Mouse (Mus musculus) intestine, embryonic 15.5 days (tissue): ENCODE data around the gene Ackr4. TPM values are rescaled to one million over a fixed set of nuclear protein-coding genes. Genes with fewer than 3 reads are reported as not detected.

Experiments
- ATAC-seq: fragments of 200-750 bp; cut with Nextera tagmentation; 2 replicates; pipeline ENCODE4 v1.8.0; 2017; ENCODE audit warnings: moderate TSS enrichment, moderate library complexity
- H3K27ac ChIP-seq: fragments of 300-500 bp; sonication (generic); 2 replicates; pipeline ENCODE4 v1.5.1; 2015; ENCODE audit warnings: mild to moderate bottlenecking, inconsistent platforms
- H3K27me3 ChIP-seq: fragments of 300-500 bp; sonication (generic); replicated peaks from 2 replicates; pipeline ENCODE4 v1.6.1; 2015; ENCODE audit warnings: inconsistent platforms
- H3K36me3 ChIP-seq: fragments of 300-500 bp; sonication (generic); 2 replicates; pipeline ENCODE4 v1.6.1; 2015; ENCODE audit warnings: inconsistent platforms
- H3K4me1 ChIP-seq: fragments of 300-500 bp; sonication (generic); replicated peaks from 2 replicates; pipeline ENCODE4 v1.6.1; 2015; ENCODE audit warnings: inconsistent platforms
- H3K4me2 ChIP-seq: fragments of 300-500 bp; sonication (generic); replicated peaks from 2 replicates; pipeline ENCODE4 v1.6.1; 2015; ENCODE audit warnings: mild to moderate bottlenecking, inconsistent platforms
- H3K4me3 ChIP-seq: fragments of 300-500 bp; sonication (generic); replicated peaks from 2 replicates; pipeline ENCODE4 v1.5.1; 2015; ENCODE audit warnings: inconsistent platforms
- H3K9ac ChIP-seq: fragments of 300-500 bp; sonication (generic); 2 replicates; pipeline ENCODE4 v1.6.1; 2015; ENCODE audit warnings: inconsistent platforms
- H3K9me3 ChIP-seq: fragments of 300-500 bp; sonication (generic); 2 replicates; pipeline ENCODE4 v1.6.1; 2016; ENCODE audit warnings: inconsistent platforms
- WGBS: fragments of 180-500 bp; shearing (Covaris S2); methylation state at CpG from one replicate; pipeline ENCODE4 v1.1.7; 2015; 5-methylcytosine and 5-hydroxymethylcytosine counted together
- polyA plus RNA-seq: library from polyadenylated mRNA; unstranded; fragments of >200 nt; fragmentation: Nextera tagmentation; extraction: Ambion mirVana; gene quantifications from 2 replicates; pipeline ENCODE4 v1.2.1, GENCODE M21; 2015

Ackr4 gene
- polyA plus RNA-seq, 1 experiment from 2014 or later: 4.3 TPM

DNA sequence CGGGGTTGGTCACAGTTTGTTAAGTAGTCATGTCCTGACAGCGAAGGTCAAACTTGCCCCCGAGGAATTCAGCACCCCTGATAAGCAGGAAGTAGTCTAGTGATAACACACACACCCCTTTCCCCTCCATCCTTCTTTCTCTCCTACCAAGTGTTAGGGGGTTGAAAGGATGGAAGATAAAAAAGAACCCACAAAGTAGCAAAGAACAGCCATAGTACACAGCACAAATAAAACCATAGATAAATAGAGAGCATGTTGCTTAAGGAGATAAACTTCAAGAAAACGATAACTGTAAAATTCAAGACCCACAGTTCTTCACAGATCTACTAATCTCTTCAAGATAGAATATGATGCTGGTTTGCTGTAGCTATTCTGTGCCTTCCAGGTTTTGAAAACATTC, 56.5 kb downstream of the Ackr4 start:
- H3K36me3 ChIP-seq: no peaks in the 10 kb centered on the region
- no peaks in the 10 kb centered on the region for H3K27me3 ChIP-seq
- no peak overlapping the region for H3K27ac ChIP-seq
- no peak for ATAC-seq
- no peak overlapping the region for H3K9ac ChIP-seq
- H3K4me3 ChIP-seq: no peak overlapping the region
- H3K4me1 ChIP-seq: no peaks in the 10 kb centered on the region
- no peak overlapping the region for H3K4me2 ChIP-seq
- 74% methylated on average over 4 of the region's 4 CpGs for WGBS
- H3K9me3 ChIP-seq: no peaks in the 10 kb centered on the region

GRCm38 (mm10) chr9:104064571-104064970, 62.2 kb downstream of the Ackr4 start:
- 11% methylated on average over 1 of the region's 1 CpGs for WGBS
- Histone ChIP-seq H3K4me3 (no peak overlapping the region), H3K9me3 (no peaks in the 10 kb centered on the region), H3K27ac (no peak overlapping the region), H3K27me3 (no peaks in the 10 kb centered on the region), H3K9ac (no peak overlapping the region), H3K4me2 (no peak overlapping the region; the same call in 1 of the 2 replicates), H3K36me3 (peaks cover 5% of the 10 kb centered on the region), H3K4me1 (peaks cover 6% of the 10 kb centered on the region)
- ATAC-seq: no peak

DNA sequence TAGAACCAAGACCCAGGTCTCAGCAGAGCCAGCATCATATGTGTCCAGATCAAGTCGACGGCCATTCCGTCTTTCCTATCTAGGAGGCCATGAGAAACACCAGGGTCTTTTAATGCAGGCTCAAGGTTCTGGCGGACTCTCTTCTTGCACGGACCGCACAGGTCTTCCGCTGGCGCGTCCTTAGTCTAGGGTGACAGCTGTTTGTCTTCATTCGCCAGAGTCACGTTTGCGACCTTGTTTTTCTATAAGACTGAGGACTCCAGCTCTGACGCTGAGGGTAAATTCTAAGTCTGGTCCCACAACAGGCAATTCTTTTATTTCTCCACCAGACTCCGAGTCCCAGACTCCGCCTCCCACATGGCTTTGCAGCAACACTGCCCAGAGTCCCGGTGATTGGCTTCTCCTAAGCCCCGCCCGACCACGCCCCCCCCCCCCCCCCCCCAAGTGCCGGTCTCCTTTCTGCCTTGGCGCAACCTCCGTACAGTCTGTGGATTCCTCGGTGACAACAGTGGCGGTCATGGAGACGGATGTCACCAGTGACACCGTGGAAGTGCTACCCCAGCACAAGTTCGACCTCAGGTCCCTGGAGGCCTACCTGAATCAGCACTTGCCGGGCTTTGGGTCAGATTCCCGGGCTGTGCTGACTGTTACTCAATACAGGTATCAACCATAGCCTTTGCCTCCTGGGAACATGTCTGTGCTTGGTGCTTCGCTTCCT, 63.3 kb downstream of the Ackr4 start, which contains the start of gene Acad11:
Gene Acad11, plus strand, starts transcription at position 134 of the 718 bp plus-strand sequence.
- Histone ChIP-seq H3K27me3 (no peaks in the 10 kb centered on the region), H3K36me3 (peaks cover 6% of the 10 kb centered on the region), H3K9ac (peak within 1 kb of the TSS; percentile 84), H3K4me1 (peaks cover 6% of the 10 kb centered on the region), H3K4me2 (peak within 1 kb of the TSS; percentile 93), H3K4me3 (peak within 1 kb of the TSS; percentile 100), H3K27ac (0 out of 2 replicates have a peak within 1 kb of the TSS, but pooled peaks have one; percentile 42), H3K9me3 (no peaks in the 10 kb centered on the region)
- peak; percentile 97 for ATAC-seq
- WGBS: under 1% methylated on average over 25 of the region's 30 CpGs

DNA sequence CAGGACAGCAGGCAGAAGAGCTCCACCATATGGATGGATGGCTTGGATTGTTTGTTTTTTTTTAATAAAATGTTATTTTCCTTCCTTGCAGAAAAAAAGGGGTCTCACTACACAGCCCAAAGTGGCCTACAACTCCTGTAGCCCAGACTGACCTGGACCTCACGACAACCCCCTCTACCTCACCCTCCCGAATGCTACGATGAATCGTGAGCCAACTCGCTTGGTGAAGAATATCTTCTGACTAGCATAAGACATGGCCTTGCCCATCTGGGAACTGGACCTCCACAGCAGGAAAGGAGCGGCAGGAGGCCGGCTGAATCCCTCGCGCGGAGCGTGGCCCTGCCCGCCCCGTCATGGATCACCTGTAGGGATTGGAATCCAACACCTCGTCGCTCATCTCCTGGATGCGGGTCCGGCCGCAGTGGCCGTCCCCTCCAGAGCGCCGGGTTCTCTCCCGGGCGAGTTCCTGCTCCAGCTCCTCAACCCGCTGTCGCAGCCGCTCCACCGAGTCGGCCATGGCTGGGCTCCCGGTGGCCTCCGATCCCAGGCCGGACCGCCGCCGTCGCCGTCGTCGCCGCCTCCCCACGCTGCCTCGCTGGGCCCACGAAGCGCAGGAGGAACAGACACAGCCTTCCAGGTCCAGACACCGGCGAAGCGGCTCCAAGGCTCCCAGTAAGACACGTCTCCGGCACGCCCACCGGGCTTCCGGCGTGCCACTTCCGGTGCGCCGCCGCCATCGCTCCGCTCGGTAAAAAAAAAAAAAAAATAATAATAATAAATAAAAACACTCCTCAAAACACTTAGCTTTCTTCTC, 64.1 kb downstream of the Ackr4 start, which contains the start of gene Uba5:
Gene Uba5, minus strand, starts transcription at position 705 of the 814 bp plus-strand sequence.
- peak within 1 kb of the TSS; percentile 100 for H3K4me3 ChIP-seq
- WGBS: under 1% methylated on average over 55 of the region's 59 CpGs
- H3K9me3 ChIP-seq: no peaks in the 10 kb centered on the region
- H3K27ac ChIP-seq: 0 out of 2 replicates have a peak within 1 kb of the TSS, but pooled peaks have one; percentile 42
- no peaks in the 10 kb centered on the region for H3K27me3 ChIP-seq
- H3K4me2 ChIP-seq: peak within 1 kb of the TSS; percentile 93
- H3K9ac ChIP-seq: peak within 1 kb of the TSS; percentile 84
- ATAC-seq: peak; percentile 88
- peaks cover 10% of the 10 kb centered on the region for H3K36me3 ChIP-seq
- peaks cover 6% of the 10 kb centered on the region for H3K4me1 ChIP-seq

GRCm38 (mm10) chr9:104051028-104051427, 75.7 kb downstream of the Ackr4 start:
- Histone ChIP-seq H3K4me2 (no peak overlapping the region), H3K27me3 (no peaks in the 10 kb centered on the region), H3K36me3 (peaks cover 44% of the 10 kb centered on the region), H3K4me1 (no peaks in the 10 kb centered on the region), H3K9ac (no peak overlapping the region), H3K4me3 (no peak overlapping the region), H3K27ac (no peak overlapping the region), H3K9me3 (no peaks in the 10 kb centered on the region)
- ATAC-seq: no peak
- WGBS: 95% methylated on average over 6 of the region's 6 CpGs

GRCm38 (mm10) chr9:104043676-104044075, 83.1 kb downstream of the Ackr4 start:
- H3K9me3 ChIP-seq: no peaks in the 10 kb centered on the region
- H3K4me1 ChIP-seq: no peaks in the 10 kb centered on the region
- no peak for ATAC-seq
- no peaks in the 10 kb centered on the region for H3K27me3 ChIP-seq
- 83% methylated on average over 4 of the region's 4 CpGs for WGBS
- no peak overlapping the region for H3K4me2 ChIP-seq
- no peak overlapping the region for H3K27ac ChIP-seq
- peaks cover 13% of the 10 kb centered on the region for H3K36me3 ChIP-seq
- no peak overlapping the region for H3K4me3 ChIP-seq
- no peak overlapping the region for H3K9ac ChIP-seq

GRCm38 (mm10) chr9:104040362-104040761, 86.4 kb downstream of the Ackr4 start, which contains the start of gene Gm28305:
TSS of gene Gm28305 (plus strand) at chr9:104040662.
- no peak within 1 kb of the TSS for H3K27ac ChIP-seq
- H3K9ac ChIP-seq: no peak within 1 kb of the TSS
- WGBS: 62% methylated on average over 2 of the region's 2 CpGs
- H3K4me2 ChIP-seq: no peak within 1 kb of the TSS
- no peaks in the 10 kb centered on the region for H3K36me3 ChIP-seq
- no peak for ATAC-seq
- no peaks in the 10 kb centered on the region for H3K9me3 ChIP-seq
- no peak within 1 kb of the TSS for H3K4me3 ChIP-seq
- no peaks in the 10 kb centered on the region for H3K4me1 ChIP-seq
- H3K27me3 ChIP-seq: no peaks in the 10 kb centered on the region

- H3K4me2 ChIP-seq: no peak overlapping the region
- H3K36me3 ChIP-seq: no peaks in the 10 kb centered on the region
- no peaks in the 10 kb centered on the region for H3K9me3 ChIP-seq
- 82% methylated on average over 4 of the region's 4 CpGs for WGBS
- H3K9ac ChIP-seq: no peak overlapping the region
- H3K4me1 ChIP-seq: no peaks in the 10 kb centered on the region
- no peak for ATAC-seq
- H3K4me3 ChIP-seq: no peak overlapping the region
- no peaks in the 10 kb centered on the region for H3K27me3 ChIP-seq
- H3K27ac ChIP-seq: no peak overlapping the region
These were observed 87.0 kb downstream of the Ackr4 start for GRCm38 (mm10) chr9:104039742-104040141.

DNA sequence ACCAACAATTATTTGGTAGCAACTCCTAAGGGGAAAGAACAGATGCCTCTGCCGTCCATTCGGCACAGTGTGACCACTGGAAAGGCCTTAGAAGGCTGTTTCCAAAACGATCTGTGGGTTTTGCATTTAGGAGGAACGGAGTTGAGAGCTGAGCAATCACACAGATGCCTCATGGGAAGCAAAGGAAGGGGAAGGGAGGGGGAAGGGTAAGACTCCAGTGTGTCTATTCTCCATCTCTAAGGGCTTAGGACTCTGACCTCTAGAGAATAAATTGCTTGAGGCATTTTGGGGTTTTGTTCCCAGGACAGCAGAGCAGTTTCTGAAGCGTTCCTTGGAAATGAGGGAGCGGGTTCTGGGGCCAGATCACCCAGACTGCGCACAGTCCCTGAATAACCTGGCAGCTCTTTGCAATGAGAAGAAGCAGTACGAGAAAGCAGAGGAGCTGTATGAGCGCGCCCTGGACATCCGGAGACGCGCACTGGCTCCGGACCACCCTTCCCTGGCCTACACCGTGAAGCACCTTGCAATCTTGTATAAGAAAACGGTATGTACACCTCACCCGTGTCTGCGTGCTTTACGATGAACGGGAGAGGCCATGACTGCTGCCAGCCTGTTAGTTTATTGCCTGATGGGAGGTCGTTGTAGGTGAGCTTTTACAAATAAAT, 87.6 kb downstream of the Ackr4 start:
- Histone ChIP-seq H3K27ac (no peak overlapping the region), H3K36me3 (no peaks in the 10 kb centered on the region), H3K4me1 (no peaks in the 10 kb centered on the region), H3K9me3 (no peaks in the 10 kb centered on the region), H3K4me2 (no peak overlapping the region), H3K4me3 (no peak overlapping the region), H3K9ac (no peak overlapping the region), H3K27me3 (no peaks in the 10 kb centered on the region)
- no peak for ATAC-seq
- WGBS: 90% methylated on average over 21 of the region's 21 CpGs

GRCm38 (mm10) chr9:104038266-104038665, 88.5 kb downstream of the Ackr4 start:
- no peaks in the 10 kb centered on the region for H3K4me1 ChIP-seq
- H3K9ac ChIP-seq: no peak overlapping the region
- no peaks in the 10 kb centered on the region for H3K27me3 ChIP-seq
- no peaks in the 10 kb centered on the region for H3K9me3 ChIP-seq
- no peak overlapping the region for H3K4me2 ChIP-seq
- no peak for ATAC-seq
- 88% methylated on average over 13 of the region's 13 CpGs for WGBS
- no peak overlapping the region for H3K27ac ChIP-seq
- H3K4me3 ChIP-seq: no peak overlapping the region
- no peaks in the 10 kb centered on the region for H3K36me3 ChIP-seq

- H3K9me3 ChIP-seq: no peaks in the 10 kb centered on the region
- H3K27me3 ChIP-seq: no peaks in the 10 kb centered on the region
- ATAC-seq: peak; percentile 77
- H3K4me2 ChIP-seq: no peak overlapping the region
- H3K9ac ChIP-seq: no peak overlapping the region
- 51% methylated on average over 24 of the region's 24 CpGs for WGBS
- H3K4me3 ChIP-seq: no peak overlapping the region
- H3K36me3 ChIP-seq: no peaks in the 10 kb centered on the region
- no peak overlapping the region for H3K27ac ChIP-seq
- no peaks in the 10 kb centered on the region for H3K4me1 ChIP-seq
These were observed 91.3 kb downstream of the Ackr4 start for GRCm38 (mm10) chr9:104035261-104036015.
